Mouse (Mus musculus) inflammation-experienced regulatory T-cells, adult 16 weeks (primary cell): ENCODE data around the gene Srf. TPM values are rescaled to one million over a fixed set of nuclear protein-coding genes. Genes with fewer than 3 reads are reported as not detected.

Experiments used
- polyA plus RNA-seq: library from polyadenylated mRNA; unstranded; fragments of 100-300 nt; shearing (Covaris generic); gene quantifications from one replicate; pipeline ENCODE4 v1.2.1, GENCODE M21; 2017

Gene Srf
- 3.4 TPM for polyA plus RNA-seq

DNA sequence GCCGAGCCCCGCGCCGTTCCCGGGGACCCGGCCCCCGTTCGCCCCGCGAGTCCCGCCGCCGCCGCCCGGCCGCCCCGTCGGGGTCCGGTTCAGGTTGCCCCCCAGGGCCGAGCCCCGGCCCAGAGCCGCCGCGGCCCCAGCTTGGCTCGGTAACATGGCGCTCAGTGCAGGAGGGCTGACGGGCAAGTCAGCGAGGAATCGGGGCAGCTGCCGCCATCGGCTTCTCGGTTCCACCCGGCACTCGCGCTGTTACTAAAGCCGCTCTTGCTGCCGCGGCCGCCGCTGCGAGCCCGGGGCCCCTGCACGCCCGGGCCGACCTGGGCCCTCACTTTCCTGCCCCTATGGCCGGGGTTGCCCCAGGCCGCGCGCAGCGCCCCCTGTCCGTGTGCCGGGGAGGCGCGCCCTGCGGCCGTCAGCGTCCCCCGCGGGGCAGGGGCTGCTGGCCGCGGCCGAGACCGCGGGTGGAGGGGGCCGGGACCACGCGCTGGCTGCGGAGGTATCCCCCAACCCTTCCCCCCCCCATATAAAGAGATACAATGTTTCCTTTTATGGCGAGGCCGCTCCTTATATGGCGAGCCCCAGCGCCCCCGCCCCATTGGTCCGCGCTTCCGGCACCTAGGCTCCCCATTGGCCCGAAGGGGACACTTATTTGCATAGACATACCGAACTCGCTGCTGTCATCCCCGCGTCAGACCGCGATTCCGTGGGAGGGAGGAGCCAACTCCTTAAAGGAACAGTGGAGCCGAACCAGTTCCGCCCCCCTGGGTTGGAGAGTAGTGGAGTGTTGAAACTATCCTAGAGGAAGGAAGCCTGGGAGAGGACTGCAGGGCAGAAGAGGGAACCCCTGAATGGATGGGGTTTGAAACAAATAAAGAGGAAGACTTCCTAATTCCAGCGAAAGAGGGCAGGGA is at the start of gene Srf:
TSS of gene Srf (minus strand) at position 503 of the 911 bp plus-strand sequence.

DNA sequence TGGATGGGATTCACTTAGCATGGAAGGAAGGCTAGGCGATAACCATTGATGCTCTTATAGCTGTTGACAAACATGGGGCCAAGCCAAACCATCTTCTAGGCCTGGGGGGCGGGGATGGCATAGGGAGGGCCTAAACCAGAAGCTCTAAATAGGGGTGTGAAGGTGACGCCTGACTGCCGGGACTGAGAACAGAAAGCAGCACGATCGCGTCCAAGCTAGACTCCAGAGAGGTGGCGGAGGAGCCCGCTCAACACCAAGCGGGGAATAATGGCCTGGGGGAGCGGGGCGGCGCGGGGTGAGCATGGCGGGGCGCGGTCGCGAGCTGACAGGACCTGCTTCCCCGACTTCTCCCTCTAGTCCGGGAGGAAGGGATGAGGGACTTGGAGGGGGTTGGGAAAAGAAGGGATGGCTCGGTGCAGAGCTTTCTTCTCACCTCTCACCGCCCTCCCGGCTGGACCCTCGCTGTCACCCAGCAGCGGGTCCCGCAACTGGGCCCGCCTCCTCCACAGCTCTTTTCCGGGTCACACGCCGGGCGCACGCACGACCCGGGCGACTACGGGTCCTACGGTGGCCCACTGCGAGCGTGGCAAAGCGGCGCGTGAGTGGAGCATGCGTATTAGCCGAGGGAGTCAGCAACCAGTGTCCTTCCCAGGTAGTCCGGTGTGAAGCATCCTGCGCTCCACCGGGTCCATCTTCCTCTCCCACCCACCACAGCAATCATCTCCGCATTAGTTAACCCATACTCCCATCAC is 10.0 kb downstream of the Srf start, which contains the start of gene Cul9:
TSS of gene Cul9 (minus strand) at position 576 of the 752 bp plus-strand sequence.

Other genes starting within 250 kb of the Srf start
- gene Abcc10, start 227.8 kb downstream of the Srf start, polyA plus RNA-seq, result 9.5 TPM
- gene Zfp318, start 172.4 kb downstream of the Srf start, polyA plus RNA-seq, result 1.3 TPM
- gene Crip3, start 127.2 kb downstream of the Srf start, polyA plus RNA-seq, result not detected
- not detected for gene Slc22a7, start 117.7 kb downstream of the Srf start, polyA plus RNA-seq
- gene Ttbk1, start 68.5 kb downstream of the Srf start, polyA plus RNA-seq, result 0.18 TPM
- 8.4 TPM for gene Dnph1, start 59.5 kb downstream of the Srf start, polyA plus RNA-seq
- gene Cul9, start 9.8 kb downstream of the Srf start, polyA plus RNA-seq, result 13.2 TPM
- gene Ptk7, start 73.3 kb upstream of the Srf start, polyA plus RNA-seq, result not detected
- 25.8 TPM for gene Klc4, start 89.8 kb upstream of the Srf start, polyA plus RNA-seq
- gene Mrpl2, start 90.1 kb upstream of the Srf start, polyA plus RNA-seq, result 70.8 TPM
- gene Cul7, start 94.2 kb upstream of the Srf start, polyA plus RNA-seq, result 13.5 TPM
- gene Rrp36, start 118.2 kb upstream of the Srf start, polyA plus RNA-seq, result 68.2 TPM
- gene Mea1, start 122.6 kb upstream of the Srf start, polyA plus RNA-seq, result 170 TPM
- 84.9 TPM for gene Klhdc3, start 124.7 kb upstream of the Srf start, polyA plus RNA-seq
- gene Ppp2r5d, start 148.9 kb upstream of the Srf start, polyA plus RNA-seq, result 66.6 TPM
- gene Pex6, start 155.3 kb upstream of the Srf start, polyA plus RNA-seq, result 3.0 TPM
- gene Gnmt, start 173.0 kb upstream of the Srf start, polyA plus RNA-seq, result 0.67 TPM
- 63.8 TPM for gene Cnpy3, start 196.0 kb upstream of the Srf start, polyA plus RNA-seq
- not detected for gene Ptcra, start 207.5 kb upstream of the Srf start, polyA plus RNA-seq
- 26.7 TPM for gene 2310039H08Rik, start 216.5 kb upstream of the Srf start, polyA plus RNA-seq
- 169 TPM for gene Rpl7l1, start 226.5 kb upstream of the Srf start, polyA plus RNA-seq